Mouse (Mus musculus) MEL (cell line): ENCODE measurements around the gene Dsp. TPM values are rescaled to one million over a fixed set of nuclear protein-coding genes. Genes with fewer than 3 reads are reported as not detected.

ENCODE experiments used
- DNase-seq: peaks from one replicate; pipeline ENCODE4 v3.0.0; 2011; ENCODE audit warnings: low read depth, low spot score
- H3K27ac ChIP-seq: 2 replicates; pipeline ENCODE4 v1.5.1; 2012; ENCODE audit warnings: low read depth, mild to moderate bottlenecking, control low read depth, low read length, moderate library complexity; ENCODE audit not compliant: control insufficient read depth
- H3K27me3 ChIP-seq, 2 experiments: fragments of 150-350 bp in 1 of 2; sonication (generic) in 1 of 2; 2 replicates each; pipeline ENCODE4 v1.6.1; 2012; ENCODE audit warnings: low read length in 2 of 2, mild to moderate bottlenecking in 2 of 2, improper control_type of control experiment in 1 of 2, moderate library complexity in 1 of 2; ENCODE audit not compliant: insufficient read depth in 2 of 2, control insufficient read depth in 1 of 2
- H3K36me3 ChIP-seq, 2 experiments: 2 replicates each; pipeline ENCODE4 v1.6.1; 2012 to 2014; ENCODE audit warnings: low read length in 2 of 2, improper control_type of control experiment in 1 of 2, inconsistent platforms in 1 of 2, mild to moderate bottlenecking in 1 of 2; ENCODE audit not compliant: insufficient read depth in 2 of 2, control insufficient read depth in 1 of 2
- H3K4me1 ChIP-seq, 2 experiments: fragments of 150-350 bp in 1 of 2; sonication (generic) in 1 of 2; 2 replicates each; pipeline ENCODE4 v1.6.1; 2012; ENCODE audit warnings: low read length in 2 of 2, improper control_type of control experiment in 1 of 2, mild to moderate bottlenecking in 1 of 2; ENCODE audit not compliant: insufficient read depth in 2 of 2, control insufficient read depth in 1 of 2
- H3K4me3 ChIP-seq, 2 experiments: fragments of 150-350 bp in 1 of 2; sonication (generic) in 1 of 2; 2 replicates each; pipeline ENCODE4 v1.5.1; 2012; ENCODE audit warnings: low read depth in 2 of 2, low read length in 2 of 2, mild to moderate bottlenecking in 2 of 2, moderate library complexity in 2 of 2, control low read depth in 1 of 2, improper control_type of control experiment in 1 of 2; ENCODE audit not compliant: control insufficient read depth in 1 of 2, insufficient read depth in 1 of 2
- H3K79me2 ChIP-seq: 2 replicates; pipeline ENCODE4 v1.6.1; 2012; ENCODE audit warnings: mild to moderate bottlenecking, low read length, moderate library complexity; ENCODE audit not compliant: control insufficient read depth, poor library complexity, insufficient read depth
- H3K9ac ChIP-seq: 2 replicates; pipeline ENCODE4 v1.6.1; 2012; ENCODE audit warnings: low read depth, mild to moderate bottlenecking, control low read depth, low read length, moderate library complexity; ENCODE audit not compliant: control insufficient read depth, poor library complexity, severe bottlenecking
- H3K9me3 ChIP-seq: fragments of 150-350 bp; sonication (generic); replicated peaks from 2 replicates; pipeline ENCODE4 v1.6.1; 2012; ENCODE audit warnings: mild to moderate bottlenecking, low read length, improper control_type of control experiment, moderate library complexity; ENCODE audit not compliant: insufficient read depth
- BHLHE40 ChIP-seq: IDR thresholded peaks from 2 replicates; pipeline ENCODE4 v1.6.1; 2012; ENCODE audit warnings: low read depth, mild to moderate bottlenecking, inconsistent platforms, low read length, improper control_type of control experiment, borderline replicate concordance
- CHD2 ChIP-seq: IDR thresholded peaks from 2 replicates; pipeline ENCODE4 v1.6.1; 2011; ENCODE audit warnings: low read length, improper control_type of control experiment
- CTCF ChIP-seq, 3 experiments: IDR thresholded peaks in 2 of 3; conservative IDR thresholded peaks in 1 of 3; 2 replicates each; pipeline ENCODE4 v1.5.1; 2011 to 2012; ENCODE audit warnings: low read length in 3 of 3, low read depth in 2 of 3, mild to moderate bottlenecking in 2 of 3, improper control_type of control experiment in 1 of 3, inconsistent platforms in 1 of 3, mixed read lengths in 1 of 3, moderate library complexity in 1 of 3; ENCODE audit not compliant: control insufficient read depth in 1 of 3, insufficient read depth in 1 of 3, poor library complexity in 1 of 3, severe bottlenecking in 1 of 3
- ELF1 ChIP-seq: IDR thresholded peaks from 2 replicates; pipeline ENCODE4 v1.6.1; 2014; ENCODE audit warnings: low read depth, mild to moderate bottlenecking, inconsistent platforms, low read length, improper control_type of control experiment, moderate library complexity
- EP300 ChIP-seq, 2 experiments: IDR thresholded peaks; 2 replicates each; pipeline ENCODE4 v1.6.1; 2011; ENCODE audit warnings: improper control_type of control experiment in 2 of 2, low read length in 2 of 2, low read depth in 1 of 2, mild to moderate bottlenecking in 1 of 2
- ETS1 ChIP-seq: IDR thresholded peaks from 2 replicates; pipeline ENCODE4 v1.6.1; 2012; ENCODE audit warnings: low read depth, mild to moderate bottlenecking, inconsistent platforms, low read length, improper control_type of control experiment, moderate library complexity
- HCFC1 ChIP-seq: IDR thresholded peaks from 2 replicates; pipeline ENCODE4 v1.6.1; 2012; ENCODE audit warnings: low read depth, mild to moderate bottlenecking, inconsistent platforms, low read length, improper control_type of control experiment, moderate library complexity
- KAT2A ChIP-seq: conservative IDR thresholded peaks from 2 replicates; pipeline ENCODE4 v1.6.1; 2012; ENCODE audit warnings: low read depth, low read length, improper control_type of control experiment, inconsistent platforms
- MAFK ChIP-seq: IDR thresholded peaks from 2 replicates; pipeline ENCODE4 v1.6.1; 2011; ENCODE audit warnings: low read depth, mild to moderate bottlenecking, low read length, improper control_type of control experiment, borderline replicate concordance
- MXI1 ChIP-seq: IDR thresholded peaks from 2 replicates; pipeline ENCODE4 v1.6.1; 2011; ENCODE audit warnings: mild to moderate bottlenecking, low read depth, low read length, improper control_type of control experiment
- NRF1 ChIP-seq: IDR thresholded peaks from 2 replicates; pipeline ENCODE4 v1.6.1; 2014; ENCODE audit warnings: low read depth, mild to moderate bottlenecking, inconsistent platforms, low read length, improper control_type of control experiment, moderate library complexity; ENCODE audit not compliant: poor library complexity, insufficient read depth, severe bottlenecking
- POLR2AphosphoS2 ChIP-seq: IDR thresholded peaks from 2 replicates; pipeline ENCODE4 v1.6.1; 2011; ENCODE audit warnings: low read length, improper control_type of control experiment
- SIN3A ChIP-seq: IDR thresholded peaks from 2 replicates; pipeline ENCODE4 v1.6.1; 2012; ENCODE audit warnings: low read length, improper control_type of control experiment, inconsistent platforms
- TCF12 ChIP-seq: IDR thresholded peaks from 2 replicates; pipeline ENCODE4 v1.6.1; 2014; ENCODE audit warnings: low read depth, mild to moderate bottlenecking, inconsistent platforms, low read length, improper control_type of control experiment, moderate library complexity
- USF1 ChIP-seq: IDR thresholded peaks from 2 replicates; pipeline ENCODE4 v1.6.1; 2014; ENCODE audit warnings: low read depth, mild to moderate bottlenecking, inconsistent platforms, low read length, improper control_type of control experiment, moderate library complexity
- ZC3H11A ChIP-seq: IDR thresholded peaks from 2 replicates; pipeline ENCODE4 v1.6.1; 2012; ENCODE audit warnings: low read depth, mild to moderate bottlenecking, inconsistent platforms, low read length, improper control_type of control experiment
- ZKSCAN1 ChIP-seq: IDR thresholded peaks from 2 replicates; pipeline ENCODE4 v1.6.1; 2012; ENCODE audit warnings: low read depth, mild to moderate bottlenecking, inconsistent platforms, low read length, improper control_type of control experiment, moderate library complexity
- ZMIZ1 ChIP-seq: IDR thresholded peaks from 2 replicates; pipeline ENCODE4 v1.6.1; 2012; ENCODE audit warnings: low read depth, mild to moderate bottlenecking, inconsistent platforms, low read length, improper control_type of control experiment, moderate library complexity
- polyA plus RNA-seq, 2 experiments: library from polyadenylated mRNA; stranded (reverse) in 1 of 2; unstranded in 1 of 2; fragments of >175 nt in 1 of 2; fragments of >200 nt in 1 of 2; gene quantifications; 2 replicates each; pipeline versions ENCODE4 v1.2.1 to v1.2.4; 2012; ENCODE audit warnings: low replicate concordance in 2 of 2, low read depth in 1 of 2; ENCODE audit not compliant: insufficient read length in 2 of 2, insufficient read depth in 1 of 2, missing spikeins in 1 of 2
- total RNA-seq: library from RNA; depleted of rRNA; stranded (reverse); fragments of 300-350 nt; gene quantifications from 2 replicates; pipeline ENCODE4 v1.2.3, GENCODE M21; 2012

Dsp gene
- total and polyA plus RNA-seq, 3 experiments, result not detected

- no peak overlapping the region for H3K27ac ChIP-seq
- no peaks in the 10 kb centered on the region for H3K4me1 ChIP-seq
- H3K79me2 ChIP-seq, result no peaks in the 10 kb centered on the region
- no peak for DNase-seq
- H3K4me3 ChIP-seq, result no peak overlapping the region
- no peak for TF ChIP-seq SIN3A
- no peaks in the 10 kb centered on the region for H3K36me3 ChIP-seq
- no peaks in the 10 kb centered on the region for H3K9me3 ChIP-seq
- H3K9ac ChIP-seq, result no peak overlapping the region
- H3K27me3 ChIP-seq, result peaks cover 12 to 16% of the 10 kb centered on the region in 2 experiments
Measured at GRCm38 (mm10) chr13:38133016-38133528, 18.0 kb upstream of the Dsp start.

- no peak overlapping the region for H3K4me3 ChIP-seq
- no peak overlapping the region for H3K27ac ChIP-seq
- no peak overlapping the region for H3K9ac ChIP-seq
- no peaks in the 10 kb centered on the region for H3K36me3 ChIP-seq
- TF ChIP-seq ZC3H11A (no peak), HCFC1 (no peak), POLR2AphosphoS2 (no peak), TCF12 (no peak), CHD2 (no peak), ELF1 (no peak)
- TF ChIP-seq, all 39 proteins: peak for 0
- Histone ChIP-seq H3K9me3 (no peaks in the 10 kb centered on the region), H3K27me3 (peaks cover 0 to 1% of the 10 kb centered on the region in 2 experiments; a peak in 1 of 4 replicates), H3K4me1 (no peaks in the 10 kb centered on the region), H3K79me2 (no peaks in the 10 kb centered on the region)
- no peak for DNase-seq
Measured at GRCm38 (mm10) chr13:38140521-38140920, 10.6 kb upstream of the Dsp start.

- no peaks in the 10 kb centered on the region for H3K9me3 ChIP-seq
- no peaks in the 10 kb centered on the region for H3K4me1 ChIP-seq
- TF ChIP-seq ETS1 (no peak), ELF1 (no peak), MAFK (no peak), MXI1 (no peak), USF1 (no peak), KAT2A (no peak), CHD2 (no peak), CTCF (IDR thresholded peaks at IDR 0.05 in 2 of 3, conservative IDR thresholded peaks at IDR 0.05 in 1 of 3; ENCODE audit: control insufficient read depth in 1 of 3, insufficient read depth in 1 of 3, low read depth in 2 of 3, low read length in 3 of 3, poor library complexity in 1 of 3, severe bottlenecking in 1 of 3) (no peak), ZMIZ1 (no peak), EP300 (IDR thresholded peaks at IDR 0.05; ENCODE audit: low read depth in 1 of 2, low read length in 2 of 2) (no peak), BHLHE40 (no peak), ZKSCAN1 (no peak), NRF1 (no peak)
- no peaks in the 10 kb centered on the region for H3K36me3 ChIP-seq
- H3K9ac ChIP-seq, result no peak overlapping the region
- no peaks in the 10 kb centered on the region for H3K79me2 ChIP-seq
- H3K27ac ChIP-seq, result no peak overlapping the region
- DNase-seq, result no peak
- H3K4me3 ChIP-seq, result no peak overlapping the region
- H3K27me3 ChIP-seq, result peaks cover 3 to 5% of the 10 kb centered on the region in 2 experiments; a peak in 3 of 4 replicates
Measured at GRCm38 (mm10) chr13:38144962-38145713, 6.0 kb upstream of the Dsp start.
